Mouse (Mus musculus) cortical plate, adult 2 months (tissue): ENCODE data around the gene Kirrel2. TPM values are rescaled to one million over a fixed set of nuclear protein-coding genes. Genes with fewer than 3 reads are reported as not detected.

Experiments used
- H3K27ac ChIP-seq: fragments of 200-500 bp; 2 replicates; pipeline ENCODE4 v1.5.1; 2012; ENCODE audit warnings: low read length, control low read depth, inconsistent platforms; ENCODE audit not compliant: insufficient read depth
- H3K4me1 ChIP-seq: fragments of 200-500 bp; 2 replicates; pipeline ENCODE4 v1.6.1; 2011; ENCODE audit warnings: low read length; ENCODE audit not compliant: control insufficient read depth, insufficient read depth
- H3K4me3 ChIP-seq: fragments of 200-500 bp; 2 replicates; pipeline ENCODE4 v1.5.1; 2011; ENCODE audit warnings: mild to moderate bottlenecking, low read length, control low read depth; ENCODE audit not compliant: insufficient read depth
- CTCF ChIP-seq: fragments of 200-500 bp; IDR thresholded peaks from 2 replicates; pipeline ENCODE4 v1.5.1; 2011; ENCODE audit warnings: mild to moderate bottlenecking, control low read depth, low read length; ENCODE audit not compliant: insufficient read depth; ENCODE audit errors: extremely low read depth
- POLR2A ChIP-seq: fragments of 200-500 bp; IDR thresholded peaks from 2 replicates; pipeline ENCODE4 v1.6.1; 2011; ENCODE audit warnings: mild to moderate bottlenecking, low read length, control low read depth; ENCODE audit not compliant: insufficient read depth; ENCODE audit errors: extremely low read depth
- polyA plus RNA-seq: library from polyadenylated mRNA; depleted of rRNA; stranded (reverse); fragments of >200 nt; gene quantifications from 2 replicates; pipeline ENCODE4 v1.2.3, GENCODE M21; 2012

The Kirrel2 gene
- polyA plus RNA-seq, 1 experiment, result 7.8 TPM

DNA sequence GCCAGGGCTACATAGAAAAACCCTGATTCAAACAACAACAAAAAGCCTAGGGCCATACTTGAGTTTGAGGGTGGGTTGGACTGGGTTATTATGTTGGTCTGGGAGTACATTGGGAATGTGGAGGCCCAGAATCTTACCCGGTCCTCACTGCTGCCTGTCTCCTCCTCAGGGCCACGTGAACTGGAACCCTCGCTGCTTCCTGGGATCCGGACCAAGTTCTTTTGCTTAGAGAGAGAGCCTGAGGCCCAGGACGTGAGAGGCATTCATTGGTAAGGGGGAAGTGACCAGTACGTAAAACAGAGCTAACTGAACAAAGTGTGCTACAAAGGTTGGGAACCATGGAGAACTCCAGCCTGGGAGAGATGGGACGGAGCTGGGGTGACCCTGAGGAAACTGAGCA lies 7.2 kb downstream of the Kirrel2 start:
- H3K4me3 ChIP-seq, result no peak overlapping the region
- TF ChIP-seq CTCF (no peak), POLR2A (no peak)
- H3K27ac ChIP-seq, result 0 out of 2 replicates have a peak overlapping the region, but pooled peaks have one; percentile 34
- no peaks in the 10 kb centered on the region for H3K4me1 ChIP-seq

DNA sequence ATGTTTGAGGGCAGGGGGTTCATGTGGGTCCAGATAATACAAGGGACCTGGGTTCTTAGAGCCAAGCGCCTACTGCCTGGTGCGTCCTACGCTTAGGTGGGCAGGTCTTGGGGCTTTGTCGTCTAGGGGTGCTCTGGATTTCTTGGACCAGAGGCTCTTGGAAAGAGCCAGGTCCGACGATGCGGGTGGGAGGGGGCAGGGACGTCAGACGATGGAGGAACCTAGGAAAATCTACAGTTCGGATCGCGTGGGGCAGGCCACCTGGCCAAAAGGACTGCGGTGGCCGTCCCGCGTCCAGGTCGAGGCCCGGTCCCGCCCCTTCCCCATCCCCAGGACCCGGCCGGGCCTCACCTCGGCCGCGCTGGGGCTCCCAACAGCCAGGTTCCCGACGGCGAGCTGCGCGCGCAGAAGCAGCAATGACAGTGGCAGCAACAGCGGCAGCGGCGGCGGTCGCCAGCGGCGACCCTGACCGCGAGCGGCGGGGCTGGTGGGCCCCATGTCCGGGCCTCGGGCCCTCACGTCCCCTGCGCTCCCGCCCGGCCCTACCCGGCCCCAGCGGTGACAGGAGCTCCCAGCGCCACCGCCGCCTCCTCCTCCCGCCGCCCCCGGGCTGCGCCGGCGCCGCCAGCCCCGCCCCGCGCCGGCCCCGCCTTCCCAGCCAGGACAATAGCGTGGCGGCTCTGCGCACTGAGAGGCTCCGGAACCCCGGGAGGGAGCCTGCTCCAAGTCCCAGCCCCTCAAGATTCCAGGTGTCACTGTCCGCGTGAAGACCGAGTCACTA lies 12.3 kb downstream of the Kirrel2 start, which contains the start of gene Aplp1:
Gene Aplp1, minus strand, starts transcription at position 565 of the 781 bp plus-strand sequence.
- TF ChIP-seq POLR2A, result no peak
- TF ChIP-seq CTCF, result no peak
- Histone ChIP-seq H3K4me1 (no peaks in the 10 kb centered on the region), H3K27ac (peak within 1 kb of the TSS; percentile 98), H3K4me3 (peak within 1 kb of the TSS; percentile 87)

- Histone ChIP-seq H3K27ac (peak overlapping the region; percentile 98), H3K4me1 (no peaks in the 10 kb centered on the region), H3K4me3 (peak overlapping the region; percentile 87)
- no peak for TF ChIP-seq CTCF
- TF ChIP-seq POLR2A, result peak; percentile 51; the same call in 1 of the 2 replicates
Observed at GRCm38 (mm10) chr7:30444154-30444970, 13.1 kb downstream of the Kirrel2 start.

- no peak overlapping the region for H3K27ac ChIP-seq
- TF ChIP-seq CTCF (no peak), POLR2A (no peak)
- no peaks in the 10 kb centered on the region for H3K4me1 ChIP-seq
- peak overlapping the region; percentile 87 for H3K4me3 ChIP-seq
Observed at GRCm38 (mm10) chr7:30443696-30444095, 13.8 kb downstream of the Kirrel2 start.

GRCm38 (mm10) chr7:30440697-30441096 lies 16.8 kb downstream of the Kirrel2 start:
- no peaks in the 10 kb centered on the region for H3K4me1 ChIP-seq
- no peak overlapping the region for H3K4me3 ChIP-seq
- H3K27ac ChIP-seq, result no peak overlapping the region
- TF ChIP-seq CTCF (peak; percentile 74), POLR2A (no peak)

GRCm38 (mm10) chr7:30439734-30440133 lies 17.8 kb downstream of the Kirrel2 start:
- Histone ChIP-seq H3K4me1 (no peaks in the 10 kb centered on the region), H3K27ac (no peak overlapping the region), H3K4me3 (no peak overlapping the region)
- TF ChIP-seq POLR2A (no peak), CTCF (no peak)

- Histone ChIP-seq H3K4me3 (no peak overlapping the region), H3K27ac (no peak overlapping the region), H3K4me1 (no peaks in the 10 kb centered on the region)
- TF ChIP-seq POLR2A, result no peak
- TF ChIP-seq CTCF, result no peak
Observed at GRCm38 (mm10) chr7:30436879-30437278, 20.6 kb downstream of the Kirrel2 start.

DNA sequence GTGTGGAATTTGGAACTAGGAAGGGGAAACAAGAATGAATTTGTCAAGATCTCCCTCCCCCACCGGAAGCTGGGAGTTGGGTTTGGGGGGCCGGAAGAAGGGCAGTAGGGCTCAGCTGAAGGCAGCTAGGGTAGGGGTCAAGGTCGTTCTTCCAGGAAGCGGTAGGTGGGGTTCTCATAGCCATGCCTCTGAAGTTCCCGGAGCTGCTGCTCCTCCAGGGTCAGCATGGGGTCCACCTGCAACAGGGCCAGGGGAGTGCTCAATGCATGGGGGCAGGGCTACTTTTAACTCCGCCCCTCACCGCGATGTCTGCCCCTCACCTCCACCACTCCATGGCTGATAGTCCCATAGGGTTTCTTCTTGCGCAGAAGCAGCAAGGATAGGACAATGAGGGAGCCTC lies 22.3 kb downstream of the Kirrel2 start:
- Histone ChIP-seq H3K27ac (no peak overlapping the region), H3K4me3 (no peak overlapping the region), H3K4me1 (no peaks in the 10 kb centered on the region; the same call in 1 of the 2 replicates)
- TF ChIP-seq CTCF, result no peak
- no peak for TF ChIP-seq POLR2A

- no peaks in the 10 kb centered on the region; the same call in 1 of the 2 replicates for H3K4me1 ChIP-seq
- no peak overlapping the region for H3K27ac ChIP-seq
- TF ChIP-seq CTCF (no peak), POLR2A (no peak)
- no peak overlapping the region for H3K4me3 ChIP-seq
Observed at GRCm38 (mm10) chr7:30434701-30435100, 22.8 kb downstream of the Kirrel2 start.

- Histone ChIP-seq H3K4me3 (no peak overlapping the region), H3K27ac (no peak overlapping the region), H3K4me1 (no peaks in the 10 kb centered on the region; the same call in 1 of the 2 replicates)
- TF ChIP-seq POLR2A (no peak), CTCF (no peak)
Observed at GRCm38 (mm10) chr7:30434238-30434637, 23.3 kb downstream of the Kirrel2 start.
